Mouse (Mus musculus): ENCODE data around the gene Suco. TPM values are rescaled to one million over a fixed set of nuclear protein-coding genes. Genes with fewer than 3 reads are reported as not detected.

Gene Suco
- total RNA-seq, 2 experiments from 2014 or later: 36.9 to 37.4 TPM

- TF ChIP-seq CTCF (IDR thresholded peaks at IDR 0.05): no peak
- Histone ChIP-seq H3K4me3 (no peak overlapping the region), H3K27ac (no peak overlapping the region)
- DNase-seq (ENCODE audit: extremely low spot score in 1 of 2, low spot score in 2 of 2): no peak
- intact Hi-C loops (cut with DNase I): no loop called here
These were observed 11.3 kb upstream of the Suco start for GRCm38 (mm10) chr1:161887679-161888260.

- intact Hi-C loops (cut with DNase I): no loop called here
- DNase-seq (ENCODE audit: extremely low spot score in 1 of 2, low spot score in 2 of 2): no peak
- Histone ChIP-seq H3K27ac (no peak overlapping the region), H3K4me3 (no peak overlapping the region)
- TF ChIP-seq CTCF (IDR thresholded peaks at IDR 0.05): no peak
These were observed 9.3 kb upstream of the Suco start for GRCm38 (mm10) chr1:161885762-161886161.

- intact Hi-C loops (cut with DNase I): loop anchor here (1.0 to 10.0 kb wide), 3 partner anchors 48 to 437 kb away; partner anchors contain the start of gene Pigc
- no peak for DNase-seq (ENCODE audit: extremely low spot score in 1 of 2, low spot score in 2 of 2)
- peak overlapping the region; percentile 89 for H3K4me3 ChIP-seq
- no peak for TF ChIP-seq CTCF (IDR thresholded peaks at IDR 0.05)
- peak overlapping the region; percentile 51 for H3K27ac ChIP-seq
These were observed 1.2 kb upstream of the Suco start for GRCm38 (mm10) chr1:161877580-161878142.

GRCm38 (mm10) chr1:161875706-161876552 is 553 bp downstream of the Suco start:
- intact Hi-C loops (cut with DNase I): loop anchor here (2.0 to 10.0 kb wide), 2 partner anchors 93 to 439 kb away; partner anchors contain the start of gene Pigc
- Histone ChIP-seq H3K4me3 (peak overlapping the region; percentile 89), H3K27ac (peak overlapping the region; percentile 91)
- no peak for DNase-seq (ENCODE audit: extremely low spot score in 1 of 2, low spot score in 2 of 2)
- no peak for TF ChIP-seq CTCF (IDR thresholded peaks at IDR 0.05)

GRCm38 (mm10) chr1:161869422-161869821 is 7.1 kb downstream of the Suco start:
- H3K4me3 ChIP-seq: no peak overlapping the region
- TF ChIP-seq CTCF (IDR thresholded peaks at IDR 0.05): no peak
- H3K27ac ChIP-seq: no peak overlapping the region
- intact Hi-C loops (cut with DNase I): no loop called here
- no peak for DNase-seq (ENCODE audit: extremely low spot score in 1 of 2, low spot score in 2 of 2)

GRCm38 (mm10) chr1:161868413-161868812 is 8.1 kb downstream of the Suco start:
- DNase-seq (ENCODE audit: extremely low spot score in 1 of 2, low spot score in 2 of 2): no peak
- intact Hi-C loops (cut with DNase I): no loop called here
- TF ChIP-seq CTCF (IDR thresholded peaks at IDR 0.05): no peak
- no peak overlapping the region for H3K4me3 ChIP-seq
- H3K27ac ChIP-seq: no peak overlapping the region

- intact Hi-C loops (cut with DNase I): no loop called here
- no peak for DNase-seq (ENCODE audit: extremely low spot score in 1 of 2, low spot score in 2 of 2)
- TF ChIP-seq CTCF (IDR thresholded peaks at IDR 0.05): no peak
- Histone ChIP-seq H3K4me3 (no peak overlapping the region), H3K27ac (no peak overlapping the region)
These were observed 12.7 kb downstream of the Suco start for GRCm38 (mm10) chr1:161863742-161864141.

- TF ChIP-seq CTCF (IDR thresholded peaks at IDR 0.05): no peak; the same call in 1 of the 2 replicates
- H3K27ac ChIP-seq: no peak overlapping the region
- intact Hi-C loops (cut with DNase I): no loop called here
- no peak for DNase-seq (ENCODE audit: extremely low spot score in 1 of 2, low spot score in 2 of 2)
- H3K4me3 ChIP-seq: no peak overlapping the region
These were observed 17.2 kb downstream of the Suco start for GRCm38 (mm10) chr1:161859248-161859647.

GRCm38 (mm10) chr1:161826677-161827076 is 49.8 kb downstream of the Suco start:
- DNase-seq (ENCODE audit: extremely low spot score in 1 of 2, low spot score in 2 of 2): no peak
- Histone ChIP-seq H3K4me3 (no peak overlapping the region), H3K27ac (no peak overlapping the region)
- intact Hi-C loops (cut with DNase I): no loop called here
- TF ChIP-seq CTCF (IDR thresholded peaks at IDR 0.05): no peak

- H3K4me3 ChIP-seq: no peak overlapping the region
- DNase-seq (ENCODE audit: extremely low spot score in 1 of 2, low spot score in 2 of 2): no peak
- intact Hi-C loops (cut with DNase I): no loop called here
- H3K27ac ChIP-seq: no peak overlapping the region
- no peak for TF ChIP-seq CTCF (IDR thresholded peaks at IDR 0.05)
These were observed 67.1 kb downstream of the Suco start for GRCm38 (mm10) chr1:161809428-161809827.

- no peak overlapping the region for H3K27ac ChIP-seq
- TF ChIP-seq CTCF (IDR thresholded peaks at IDR 0.05): no peak
- intact Hi-C loops (cut with DNase I): no loop called here
- H3K4me3 ChIP-seq: no peak overlapping the region
- no peak for DNase-seq (ENCODE audit: extremely low spot score in 1 of 2, low spot score in 2 of 2)
These were observed 67.5 kb downstream of the Suco start for GRCm38 (mm10) chr1:161808980-161809379.

GRCm38 (mm10) chr1:161804541-161804971 is 71.9 kb downstream of the Suco start:
- DNase-seq (ENCODE audit: extremely low spot score in 1 of 2, low spot score in 2 of 2): no peak
- no peak for TF ChIP-seq CTCF (IDR thresholded peaks at IDR 0.05)
- intact Hi-C loops (cut with DNase I): no loop called here

More at GRCm38 (mm10) chr1:161804541-161804971, 71.9 kb downstream of the Suco start:
- Histone ChIP-seq H3K27ac (no peak overlapping the region), H3K4me3 (no peak overlapping the region)
